Mouse (Mus musculus) cortical plate, adult 2 months (tissue): Measurements from ENCODE around the gene Cacng8.

Experiments used
- CTCF ChIP-seq: fragments of 200-500 bp; IDR thresholded peaks from 2 replicates; pipeline ENCODE4 v1.5.1; 2011; ENCODE audit warnings: mild to moderate bottlenecking, control low read depth, low read length; ENCODE audit not compliant: insufficient read depth; ENCODE audit errors: extremely low read depth
- POLR2A ChIP-seq: fragments of 200-500 bp; IDR thresholded peaks from 2 replicates; pipeline ENCODE4 v1.6.1; 2011; ENCODE audit warnings: mild to moderate bottlenecking, low read length, control low read depth; ENCODE audit not compliant: insufficient read depth; ENCODE audit errors: extremely low read depth

GRCm38 (mm10) chr7:3348326-3348725 is 42.2 kb upstream of the Cacng8 start:
- TF ChIP-seq CTCF (no peak), POLR2A (no peak)
